Mouse (Mus musculus): ENCODE measurements around the gene Ppp1r37. TPM values are rescaled to one million over a fixed set of nuclear protein-coding genes. Genes with fewer than 3 reads are reported as not detected.
A peak's percentile ranks its signal among the peaks of the same experiment; 100 is the strongest.

The Ppp1r37 gene
- polyA plus RNA-seq, 1 experiment from 2014 or later, result 37.8 TPM

- H3K27ac ChIP-seq (ENCODE audit: low read length), result no peak overlapping the region
- no peaks in the 10 kb centered on the region for H3K27me3 ChIP-seq (ENCODE audit: control insufficient read depth, insufficient read depth, low read depth, low read length)
- ATAC-seq, result no peak
- H3K4me1 ChIP-seq (ENCODE audit: control insufficient read depth, insufficient read depth, low read length), result no peaks in the 10 kb centered on the region
- peaks cover 32% of the 10 kb centered on the region for H3K36me3 ChIP-seq (ENCODE audit: control insufficient read depth, insufficient read depth, low read length)
- H3K9ac ChIP-seq (ENCODE audit: low read depth, low read length), result no peak overlapping the region
- no peak overlapping the region for H3K4me3 ChIP-seq (ENCODE audit: low read depth, low read length)
- H3K4me2 ChIP-seq (ENCODE audit: low read length), result no peak overlapping the region
- 90% methylated on average over 14 of the region's 14 CpGs for WGBS
- no peaks in the 10 kb centered on the region for H3K9me3 ChIP-seq (replicated peaks; ENCODE audit: control insufficient read depth, low read length, poor library complexity, severe bottlenecking)
Observed at GRCm38 (mm10) chr7:19532240-19532639, 30.6 kb downstream of the Ppp1r37 start.

- no peak overlapping the region for H3K27ac ChIP-seq (ENCODE audit: low read length)
- no peaks in the 10 kb centered on the region for H3K4me1 ChIP-seq (ENCODE audit: control insufficient read depth, insufficient read depth, low read length)
- H3K4me3 ChIP-seq (ENCODE audit: low read depth, low read length), result no peak overlapping the region
- H3K27me3 ChIP-seq (ENCODE audit: control insufficient read depth, insufficient read depth, low read depth, low read length), result no peaks in the 10 kb centered on the region
- H3K9ac ChIP-seq (ENCODE audit: low read depth, low read length), result no peak overlapping the region
- H3K36me3 ChIP-seq (ENCODE audit: control insufficient read depth, insufficient read depth, low read length), result peaks cover 32% of the 10 kb centered on the region
- WGBS, result 74% methylated on average over 10 of the region's 10 CpGs
- no peaks in the 10 kb centered on the region for H3K9me3 ChIP-seq (replicated peaks; ENCODE audit: control insufficient read depth, low read length, poor library complexity, severe bottlenecking)
- H3K4me2 ChIP-seq (ENCODE audit: low read length), result no peak overlapping the region
- no peak for ATAC-seq
Observed at GRCm38 (mm10) chr7:19531077-19531476, 31.8 kb downstream of the Ppp1r37 start.

GRCm38 (mm10) chr7:19525105-19525481, 37.8 kb downstream of the Ppp1r37 start:
- Histone ChIP-seq H3K9me3 (replicated peaks; ENCODE audit: control insufficient read depth, low read length, poor library complexity, severe bottlenecking) (no peaks in the 10 kb centered on the region), H3K27me3 (ENCODE audit: control insufficient read depth, insufficient read depth, low read depth, low read length) (peaks cover 46% of the 10 kb centered on the region), H3K4me2 (ENCODE audit: low read length) (no peak overlapping the region), H3K4me3 (ENCODE audit: low read depth, low read length) (no peak overlapping the region), H3K27ac (ENCODE audit: low read length) (no peak overlapping the region), H3K36me3 (ENCODE audit: control insufficient read depth, insufficient read depth, low read length) (peaks cover 4% of the 10 kb centered on the region; the same call in 1 of the 2 replicates), H3K9ac (ENCODE audit: low read depth, low read length) (no peak overlapping the region), H3K4me1 (ENCODE audit: control insufficient read depth, insufficient read depth, low read length) (peaks cover 21% of the 10 kb centered on the region)
- ATAC-seq, result no peak
- WGBS, result 62% methylated on average over 2 of the region's 2 CpGs

GRCm38 (mm10) chr7:19524420-19525104, 38.3 kb downstream of the Ppp1r37 start:
- Histone ChIP-seq H3K9ac (ENCODE audit: low read depth, low read length) (peak overlapping the region; percentile 62), H3K36me3 (ENCODE audit: control insufficient read depth, insufficient read depth, low read length) (no peaks in the 10 kb centered on the region), H3K27me3 (ENCODE audit: control insufficient read depth, insufficient read depth, low read depth, low read length) (peaks cover 47% of the 10 kb centered on the region), H3K9me3 (replicated peaks; ENCODE audit: control insufficient read depth, low read length, poor library complexity, severe bottlenecking) (no peaks in the 10 kb centered on the region), H3K27ac (ENCODE audit: low read length) (no peak overlapping the region), H3K4me1 (ENCODE audit: control insufficient read depth, insufficient read depth, low read length) (peaks cover 24% of the 10 kb centered on the region), H3K4me2 (ENCODE audit: low read length) (peak overlapping the region; percentile 84), H3K4me3 (ENCODE audit: low read depth, low read length) (peak overlapping the region; percentile 39)
- peak; percentile 15; the same call in 1 of the 2 replicates for ATAC-seq
- 12% methylated on average over 24 of the region's 24 CpGs for WGBS

- 1% methylated on average over 64 of the region's 64 CpGs for WGBS
Observed at GRCm38 (mm10) chr7:19523757-19524419, 39.0 kb downstream of the Ppp1r37 start.

GRCm38 (mm10) chr7:19523017-19523756, 39.7 kb downstream of the Ppp1r37 start:
- Histone ChIP-seq H3K27me3 (ENCODE audit: control insufficient read depth, insufficient read depth, low read depth, low read length) (peaks cover 59% of the 10 kb centered on the region), H3K4me2 (ENCODE audit: low read length) (peak overlapping the region; percentile 84), H3K4me3 (ENCODE audit: low read depth, low read length) (peak overlapping the region; percentile 39), H3K36me3 (ENCODE audit: control insufficient read depth, insufficient read depth, low read length) (no peaks in the 10 kb centered on the region), H3K27ac (ENCODE audit: low read length) (no peak overlapping the region), H3K9me3 (replicated peaks; ENCODE audit: control insufficient read depth, low read length, poor library complexity, severe bottlenecking) (no peaks in the 10 kb centered on the region), H3K9ac (ENCODE audit: low read depth, low read length) (peak overlapping the region; percentile 48), H3K4me1 (ENCODE audit: control insufficient read depth, insufficient read depth, low read length) (peaks cover 24% of the 10 kb centered on the region)
- 10% methylated on average over 70 of the region's 72 CpGs for WGBS
- 0 out of 2 replicates have a peak, but pooled peaks have one; percentile 20 for ATAC-seq

More at GRCm38 (mm10) chr7:19523757-19524419, 39.0 kb downstream of the Ppp1r37 start:
- Histone ChIP-seq H3K4me3 (ENCODE audit: low read depth, low read length) (peak overlapping the region; percentile 39), H3K36me3 (ENCODE audit: control insufficient read depth, insufficient read depth, low read length) (no peaks in the 10 kb centered on the region), H3K27ac (ENCODE audit: low read length) (no peak overlapping the region), H3K4me1 (ENCODE audit: control insufficient read depth, insufficient read depth, low read length) (peaks cover 24% of the 10 kb centered on the region), H3K4me2 (ENCODE audit: low read length) (peak overlapping the region; percentile 84), H3K27me3 (ENCODE audit: control insufficient read depth, insufficient read depth, low read depth, low read length) (peaks cover 53% of the 10 kb centered on the region), H3K9me3 (replicated peaks; ENCODE audit: control insufficient read depth, low read length, poor library complexity, severe bottlenecking) (no peaks in the 10 kb centered on the region), H3K9ac (ENCODE audit: low read depth, low read length) (peak overlapping the region; percentile 62)
- peak; percentile 74 for ATAC-seq

GRCm38 (mm10) chr7:19520032-19520431, 42.8 kb downstream of the Ppp1r37 start:
- Histone ChIP-seq H3K27me3 (ENCODE audit: control insufficient read depth, insufficient read depth, low read depth, low read length) (peaks cover 53% of the 10 kb centered on the region), H3K4me2 (ENCODE audit: low read length) (peak overlapping the region; percentile 52), H3K4me3 (ENCODE audit: low read depth, low read length) (peak overlapping the region; percentile 23; the same call in 1 of the 2 replicates), H3K9ac (ENCODE audit: low read depth, low read length) (peak overlapping the region; percentile 63), H3K9me3 (replicated peaks; ENCODE audit: control insufficient read depth, low read length, poor library complexity, severe bottlenecking) (no peaks in the 10 kb centered on the region), H3K27ac (ENCODE audit: low read length) (no peak overlapping the region), H3K4me1 (ENCODE audit: control insufficient read depth, insufficient read depth, low read length) (peaks cover 28% of the 10 kb centered on the region), H3K36me3 (ENCODE audit: control insufficient read depth, insufficient read depth, low read length) (no peaks in the 10 kb centered on the region)
- WGBS, result 3% methylated on average over 23 of the region's 23 CpGs
- no peak for ATAC-seq

- Histone ChIP-seq H3K27me3 (ENCODE audit: control insufficient read depth, insufficient read depth, low read depth, low read length) (peaks cover 40% of the 10 kb centered on the region), H3K4me2 (ENCODE audit: low read length) (peak within 1 kb of the TSS; percentile 58), H3K27ac (ENCODE audit: low read length) (no peak within 1 kb of the TSS), H3K4me3 (ENCODE audit: low read depth, low read length) (peak within 1 kb of the TSS; percentile 23), H3K36me3 (ENCODE audit: control insufficient read depth, insufficient read depth, low read length) (no peaks in the 10 kb centered on the region), H3K4me1 (ENCODE audit: control insufficient read depth, insufficient read depth, low read length) (peaks cover 11% of the 10 kb centered on the region), H3K9me3 (replicated peaks; ENCODE audit: control insufficient read depth, low read length, poor library complexity, severe bottlenecking) (no peaks in the 10 kb centered on the region), H3K9ac (ENCODE audit: low read depth, low read length) (peak within 1 kb of the TSS; percentile 65)
- 3% methylated on average over 20 of the region's 29 CpGs for WGBS
- ATAC-seq, result no peak
Observed at GRCm38 (mm10) chr7:19517652-19518365, 45.1 kb downstream of the Ppp1r37 start, which contains the start of gene Nkpd1. Gene Nkpd1 (plus strand): TSS chr7:19517838.
